Mouse (Mus musculus) midbrain, postnatal 0 days (tissue): ENCODE measurements at regions not wholly inside any gene's neighbourhood (a gene's known extent, or its start where the extent isn't known, plus 50 kb on each side); places are given as distances from the start of the nearest gene placed in this dataset.

Experiments
- ATAC-seq: fragments of 200-750 bp; cut with Nextera tagmentation; 2 replicates; pipeline ENCODE4 v1.8.0; 2017; ENCODE audit warnings: moderate number of reproducible peaks, mild to moderate bottlenecking, moderate TSS enrichment, moderate library complexity; ENCODE audit not compliant: low FRiP score
- DNase-seq: peaks from one replicate; pipeline ENCODE4 v3.0.0-alpha.2; 2015; ENCODE audit warnings: low spot score
- H3K27ac ChIP-seq: fragments of 300-500 bp; sonication (generic); 2 replicates; pipeline ENCODE4 v1.5.1; 2014; ENCODE audit warnings: low read depth, mild to moderate bottlenecking, low read length, mixed read lengths
- H3K27me3 ChIP-seq: fragments of 300-500 bp; sonication (generic); 2 replicates; pipeline ENCODE4 v1.6.1; 2014; ENCODE audit warnings: low read length, control low read depth, mixed read lengths; ENCODE audit not compliant: insufficient read depth
- H3K36me3 ChIP-seq: fragments of 300-500 bp; sonication (generic); 2 replicates; pipeline ENCODE4 v1.6.1; 2014; ENCODE audit warnings: low read length, control low read depth, mixed read lengths; ENCODE audit not compliant: insufficient read depth
- H3K4me1 ChIP-seq: fragments of 300-500 bp; sonication (generic); 2 replicates; pipeline ENCODE4 v1.6.1; 2014; ENCODE audit warnings: mild to moderate bottlenecking, control low read depth, antibody characterized with exemption, low read length, mixed read lengths; ENCODE audit not compliant: insufficient read depth
- H3K4me2 ChIP-seq: fragments of 300-500 bp; sonication (generic); 2 replicates; pipeline ENCODE4 v1.6.1; 2014; ENCODE audit warnings: low read depth, mild to moderate bottlenecking, low read length, mixed read lengths; ENCODE audit not compliant: poor library complexity, severe bottlenecking
- H3K4me3 ChIP-seq: fragments of 300-500 bp; sonication (generic); 2 replicates; pipeline ENCODE4 v1.5.1; 2014; ENCODE audit warnings: low read depth, mild to moderate bottlenecking, low read length, moderate library complexity
- H3K9ac ChIP-seq: fragments of 300-500 bp; sonication (generic); replicated peaks from 2 replicates; pipeline ENCODE4 v1.6.1; 2014; ENCODE audit warnings: mild to moderate bottlenecking, low read length, moderate library complexity, mixed read lengths; ENCODE audit not compliant: poor library complexity, severe bottlenecking
- H3K9me3 ChIP-seq: fragments of 300-500 bp; sonication (generic); 2 replicates; pipeline ENCODE4 v1.6.1; 2016; ENCODE audit warnings: low read length, control low read depth
- CTCF ChIP-seq: IDR thresholded peaks from 2 replicates; pipeline ENCODE4 v1.5.1; 2016; ENCODE audit warnings: antibody characterized with exemption, mild to moderate bottlenecking
- WGBS: fragments of 180-500 bp; shearing (Covaris S2); extraction: QIAGEN DNeasy Blood & Tissue Kit; methylation state at CpG from one replicate; pipeline ENCODE4 v1.1.7; 2014; 5-methylcytosine and 5-hydroxymethylcytosine counted together

DNA sequence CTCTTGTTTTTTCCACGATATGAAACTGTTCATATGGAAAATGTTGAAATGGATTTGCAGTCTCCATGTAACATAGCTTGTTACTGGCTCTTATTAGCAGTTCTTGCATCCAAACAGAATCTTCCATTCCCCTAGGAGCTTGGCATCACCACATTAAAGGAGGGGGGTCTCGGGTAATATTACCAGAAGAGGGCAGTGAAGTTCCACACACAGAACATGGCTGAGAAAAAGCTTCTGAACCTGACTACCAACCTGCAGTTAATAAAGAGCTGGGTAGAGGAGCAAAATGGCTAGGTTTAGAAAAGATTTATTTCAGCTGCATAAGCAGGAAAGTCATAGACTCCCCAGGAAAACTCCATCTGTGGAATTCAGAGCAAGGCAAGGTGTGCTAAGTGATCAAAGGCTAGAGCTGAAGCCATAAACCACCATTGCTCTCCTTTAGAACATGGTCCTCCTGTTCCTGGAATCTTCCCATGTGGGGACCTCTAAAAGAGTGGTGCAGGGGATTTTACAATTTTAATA is 1157.9 kb upstream of the Sel1l start:
- ATAC-seq (no peak), DNase-seq (peak; percentile 26)
- Histone ChIP-seq H3K36me3 (no peaks in the 10 kb centered on the region), H3K4me2 (no peak overlapping the region), H3K9me3 (no peaks in the 10 kb centered on the region), H3K4me3 (no peak overlapping the region), H3K4me1 (no peaks in the 10 kb centered on the region), H3K27ac (no peak overlapping the region), H3K9ac (no peak overlapping the region), H3K27me3 (no peaks in the 10 kb centered on the region)
- 41% methylated on average over 2 of the region's 2 CpGs for WGBS
- TF ChIP-seq CTCF: peak; percentile 55

DNA sequence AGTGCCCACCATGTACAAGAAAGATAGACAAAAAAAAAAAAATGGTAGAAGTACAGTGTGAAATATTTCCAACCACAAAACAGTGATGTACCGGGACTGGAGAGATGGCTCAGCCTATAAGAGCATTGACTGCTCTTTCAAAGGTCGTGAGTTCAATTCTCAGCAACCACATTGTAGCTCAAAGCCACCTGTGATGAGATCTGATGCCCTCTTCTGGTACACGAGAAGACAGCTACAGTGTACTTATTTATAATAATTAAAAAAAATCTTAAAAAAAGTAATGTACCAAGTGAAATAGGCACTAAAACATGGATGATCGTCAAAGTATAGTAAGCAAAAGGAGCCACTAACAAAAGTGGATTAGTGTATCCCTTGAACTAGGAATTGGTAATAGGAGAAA is 1154.2 kb upstream of the Sel1l start:
- H3K9ac ChIP-seq: no peak overlapping the region
- H3K4me3 ChIP-seq: no peak overlapping the region
- ATAC-seq: no peak
- H3K4me1 ChIP-seq: no peaks in the 10 kb centered on the region
- TF ChIP-seq CTCF: no peak
- no peaks in the 10 kb centered on the region for H3K36me3 ChIP-seq
- H3K4me2 ChIP-seq: no peak overlapping the region
- no peaks in the 10 kb centered on the region for H3K9me3 ChIP-seq
- no peaks in the 10 kb centered on the region for H3K27me3 ChIP-seq
- no peak for DNase-seq
- H3K27ac ChIP-seq: no peak overlapping the region
- 91% methylated on average over 4 of the region's 4 CpGs for WGBS

DNA sequence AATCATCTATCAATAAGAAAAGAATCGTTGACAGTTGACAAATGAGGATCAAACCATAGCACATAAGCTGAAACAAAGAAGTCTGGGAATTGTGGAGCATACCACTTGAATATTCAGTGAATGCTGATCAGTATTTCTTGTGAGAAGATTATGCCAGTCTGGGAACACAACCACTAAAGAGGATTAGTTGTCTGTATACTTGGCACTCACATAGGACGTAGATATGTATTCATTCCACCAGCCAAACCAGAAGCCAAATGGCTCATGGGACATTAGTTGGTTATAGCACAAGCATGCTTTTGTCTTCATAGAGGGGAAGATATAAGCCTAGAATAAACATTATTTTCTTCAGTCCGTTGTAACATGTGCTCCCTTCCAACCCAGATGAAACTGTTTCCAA is 1126.7 kb upstream of the Sel1l start:
- Histone ChIP-seq H3K4me1 (no peaks in the 10 kb centered on the region), H3K4me2 (no peak overlapping the region), H3K27ac (no peak overlapping the region), H3K9me3 (no peaks in the 10 kb centered on the region), H3K36me3 (no peaks in the 10 kb centered on the region), H3K27me3 (no peaks in the 10 kb centered on the region), H3K9ac (no peak overlapping the region), H3K4me3 (no peak overlapping the region)
- no peak for TF ChIP-seq CTCF
- no peak for DNase-seq
- WGBS: 45% methylated on average over 3 of the region's 3 CpGs
- ATAC-seq: no peak

DNA sequence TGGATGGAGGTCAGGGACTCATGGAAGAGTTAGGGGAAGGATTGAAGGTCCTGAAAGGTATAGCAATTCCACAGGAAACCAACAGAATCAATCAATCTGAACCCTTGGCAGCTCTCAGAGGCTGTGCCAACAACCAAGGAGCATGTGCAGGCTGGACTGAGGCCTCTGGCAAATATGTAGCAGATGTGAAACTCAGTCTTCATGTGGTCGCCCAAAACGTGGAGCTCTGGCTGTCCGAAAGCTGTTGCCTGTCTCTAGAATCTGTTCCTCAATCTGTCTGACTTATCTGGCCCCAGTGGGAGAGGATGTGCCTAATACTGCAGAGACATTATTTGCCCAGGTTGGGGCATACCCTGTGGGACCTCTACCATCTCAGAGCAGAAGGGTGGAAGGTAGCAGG is 1095.4 kb upstream of the Sel1l start:
- no peak overlapping the region for H3K4me2 ChIP-seq

DNA sequence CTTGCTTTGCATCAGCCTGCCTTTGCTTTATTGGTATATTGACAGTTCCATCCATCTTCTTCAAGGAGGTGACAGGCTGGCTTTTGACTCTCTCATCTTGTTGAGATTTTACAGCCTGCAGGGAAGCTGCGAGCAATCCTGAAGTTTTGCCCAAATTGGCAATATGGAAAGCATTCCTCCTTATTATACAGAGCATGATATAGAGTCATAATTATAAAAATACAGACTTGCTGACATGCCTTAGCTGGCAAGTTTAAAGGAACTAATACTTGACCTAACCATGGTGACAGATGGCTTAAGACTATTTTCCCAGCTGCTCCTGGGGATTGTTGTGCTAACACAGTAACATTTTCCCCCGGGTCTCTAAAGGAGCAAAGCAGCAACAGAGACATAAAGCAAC is 1078.6 kb upstream of the Sel1l start:
- WGBS: 55% methylated on average over 2 of the region's 2 CpGs
- TF ChIP-seq CTCF: no peak
- Histone ChIP-seq H3K4me1 (no peaks in the 10 kb centered on the region), H3K27me3 (no peaks in the 10 kb centered on the region), H3K4me3 (no peak overlapping the region), H3K36me3 (no peaks in the 10 kb centered on the region), H3K4me2 (no peak overlapping the region), H3K9ac (no peak overlapping the region), H3K27ac (no peak overlapping the region), H3K9me3 (no peaks in the 10 kb centered on the region)
- peak; percentile 27; the same call in 1 of the 2 replicates for ATAC-seq
- peak; percentile 2 for DNase-seq

More for the DNA sequence above, 1095.4 kb upstream of the Sel1l start:
- Histone ChIP-seq H3K9me3 (peaks cover 5% of the 10 kb centered on the region; the same call in 1 of the 2 replicates), H3K27me3 (no peaks in the 10 kb centered on the region), H3K27ac (no peak overlapping the region), H3K36me3 (no peaks in the 10 kb centered on the region), H3K9ac (no peak overlapping the region), H3K4me1 (no peaks in the 10 kb centered on the region), H3K4me3 (no peak overlapping the region)
- DNase-seq (no peak), ATAC-seq (no peak)
- TF ChIP-seq CTCF: no peak
- 89% methylated on average over 3 of the region's 3 CpGs for WGBS

DNA sequence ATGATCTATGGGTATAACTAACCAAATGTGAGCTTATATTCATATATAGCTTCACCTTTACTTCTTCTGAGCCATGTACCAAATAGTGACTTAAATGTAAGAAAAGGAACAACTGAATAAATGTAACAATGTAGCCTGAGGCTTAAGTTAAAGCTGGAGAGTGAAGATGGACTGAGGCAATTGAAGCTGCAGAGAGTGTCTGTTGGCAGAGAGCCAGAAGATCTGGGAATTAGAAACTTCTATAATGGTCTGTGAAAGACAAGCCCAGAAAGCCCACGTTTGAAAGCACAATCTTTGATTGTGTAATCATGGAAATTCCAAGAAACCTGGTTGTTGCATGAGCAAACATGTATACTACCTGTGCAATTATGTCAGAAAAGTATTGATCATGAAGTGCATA is 1078.0 kb upstream of the Sel1l start:
- no peak for ATAC-seq
- no peak overlapping the region for H3K4me2 ChIP-seq
- DNase-seq: peak; percentile 23
- no peaks in the 10 kb centered on the region for H3K27me3 ChIP-seq
- no peak for TF ChIP-seq CTCF
- no peak overlapping the region for H3K9ac ChIP-seq
- H3K4me1 ChIP-seq: no peaks in the 10 kb centered on the region
- H3K4me3 ChIP-seq: no peak overlapping the region
- H3K9me3 ChIP-seq: no peaks in the 10 kb centered on the region
- H3K36me3 ChIP-seq: no peaks in the 10 kb centered on the region
- H3K27ac ChIP-seq: no peak overlapping the region
- WGBS: 15% methylated on average over 1 of the region's 1 CpGs
